Comparison of ENCODE assay signal across 29 mouse cellular contexts in the genomic region with DNA sequence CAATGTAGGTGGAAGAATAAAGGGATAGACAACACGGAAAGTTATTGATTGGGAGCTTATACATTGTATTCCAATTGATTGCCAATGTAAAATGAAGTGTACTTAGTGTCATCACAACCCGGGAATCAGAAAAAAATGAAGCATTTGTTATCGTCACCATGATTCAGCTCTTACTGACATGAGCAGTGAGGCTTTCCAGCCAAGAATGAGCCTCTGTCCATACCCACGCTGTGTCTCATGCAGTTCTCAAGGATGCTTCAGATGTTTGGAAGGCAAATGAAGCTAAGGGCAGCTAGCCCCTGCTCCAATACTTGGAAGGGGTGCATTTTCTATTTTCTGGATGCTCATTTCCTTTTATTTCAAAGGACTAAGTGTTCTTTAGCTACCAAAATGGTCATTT.
DNase-seq lines count a peak whose midpoint lies in the region; ATAC-seq and TF ChIP-seq lines count a peak whose summit lies in the region.
"Had no signal": no experiment of that assay in that cellular context is flagged by ENCODE, and none has a peak within 500 bp of the region (broad histone marks: within the 10 kb centered on the region; RNA-seq: fewer than 3 reads in every experiment).

No protein-coding gene starts in this region.

- no peak overlapping the region for H3K9ac ChIP-seq in forebrain, embryonic 13.5 days
- no peak overlapping the region for H3K9ac ChIP-seq in forebrain, postnatal 0 days
- H3K9ac ChIP-seq: hindbrain, embryonic 14.5 days; kidney, embryonic 15.5 days; liver, embryonic 14.5 days; neural tube, embryonic 15.5 days had no signal

- 35% methylated on average over 4 of the region's 4 CpGs for WGBS in forebrain, embryonic 13.5 days
- 46% methylated on average over 4 of the region's 4 CpGs for WGBS in forebrain, postnatal 0 days

- H3K9me3 ChIP-seq in forebrain, embryonic 13.5 days (replicated peaks) = no peaks in the 10 kb centered on the region
- H3K9me3 ChIP-seq in forebrain, postnatal 0 days (ENCODE audit: low read length) = no peaks in the 10 kb centered on the region
- H3K9me3 ChIP-seq: kidney, embryonic 15.5 days; neural tube, embryonic 15.5 days had no signal

- H3K4me1 ChIP-seq in forebrain, embryonic 13.5 days = peaks cover 9% of the 10 kb centered on the region; the same call in 1 of the 2 replicates
- H3K4me1 ChIP-seq in forebrain, postnatal 0 days (ENCODE audit: insufficient read depth) = no peaks in the 10 kb centered on the region
- H3K4me1 ChIP-seq: neural tube, embryonic 15.5 days had no signal

- no peaks in the 10 kb centered on the region for H3K36me3 ChIP-seq in forebrain, embryonic 13.5 days (ENCODE audit: poor library complexity, severe bottlenecking)
- H3K36me3 ChIP-seq in forebrain, postnatal 0 days (ENCODE audit: insufficient read depth) = no peaks in the 10 kb centered on the region
- H3K36me3 ChIP-seq: kidney, embryonic 15.5 days; neural tube, embryonic 15.5 days had no signal

- ATAC-seq in forebrain, embryonic 13.5 days = peak; percentile 45; the same call in 1 of the 2 replicates
- no peak for ATAC-seq in forebrain, postnatal 0 days
- ATAC-seq: Patski had no signal

- H3K27ac ChIP-seq in forebrain, embryonic 13.5 days = no peak overlapping the region
- H3K27ac ChIP-seq in forebrain, postnatal 0 days (ENCODE audit: low read depth, low read length) = no peak overlapping the region
- H3K27ac ChIP-seq: hindbrain, embryonic 14.5 days; kidney, embryonic 15.5 days; liver, embryonic 14.5 days; macrophage; neural tube, embryonic 15.5 days had no signal

- DNase-seq in adrenal gland, postnatal 14 days = peak; percentile 16
- DNase-seq in adrenal gland, postnatal 10 days = no peak
- DNase-seq in forebrain, postnatal 0 days = no peak
- peak; percentile 11 for DNase-seq in retina, embryonic 14.5 days (ENCODE audit: low spot score)
- DNase-seq in retina, postnatal 1 day = no peak
- no peak for DNase-seq in frontal cortex, postnatal 25 days (ENCODE audit: low spot score in 2 of 2)
- DNase-seq: cerebellum, adult 11-12 months; cerebellum, adult 9-11 months; gastrocnemius, postnatal 36 days; heart, adult 18-20 months; heart, postnatal 36 days; kidney, adult 18-20 months; kidney, postnatal 25 days; liver; lung, adult 2 months; lung, postnatal 10 days; midbrain, embryonic 14.5 days; right cerebral cortex, adult 18-20 months; spleen, adult 18-20 months; thymus, postnatal 14 days had no signal

- H3K4me2 ChIP-seq in forebrain, embryonic 13.5 days = no peak overlapping the region
- H3K4me2 ChIP-seq in forebrain, postnatal 0 days (ENCODE audit: low read depth) = no peak overlapping the region
- H3K4me2 ChIP-seq: heart, embryonic 11.5 days; hindbrain, embryonic 14.5 days; kidney, embryonic 15.5 days; neural tube, embryonic 15.5 days had no signal

- TF ChIP-seq CTCF in forebrain, postnatal 0 days (IDR thresholded peaks at IDR 0.05; ENCODE audit: low read depth) = no peak

- 0 out of 2 replicates have a peak, but pooled peaks cover 3% of the 10 kb centered on the region for H3K27me3 ChIP-seq in forebrain, embryonic 13.5 days
- no peaks in the 10 kb centered on the region for H3K27me3 ChIP-seq in forebrain, postnatal 0 days (ENCODE audit: insufficient read depth, low read length)
- H3K27me3 ChIP-seq: kidney, embryonic 15.5 days; neural tube, embryonic 15.5 days; Patski had no signal

- no peak overlapping the region for H3K4me3 ChIP-seq in forebrain, embryonic 13.5 days
- no peak overlapping the region for H3K4me3 ChIP-seq in forebrain, postnatal 0 days (ENCODE audit: low read depth, low read length)
- H3K4me3 ChIP-seq: erythroblast, embryonic 14.5 days; kidney, embryonic 15.5 days; neural tube, embryonic 15.5 days had no signal

Comparison
In these comparisons a context has a peak if more than half of its experiments do, and no peak if none do; other contexts are left out.
1. DNase-seq: peak in adrenal gland, postnatal 14 days (single experiment) and retina, embryonic 14.5 days (single experiment); none in adrenal gland, postnatal 10 days (single experiment), forebrain, postnatal 0 days (single experiment), retina, postnatal 1 day (single experiment) and frontal cortex, postnatal 25 days (0 of 2).